ENCODE assay signal across 14 mouse cellular contexts in genomic region chr11:118242506-118242905, GRCm38 (mm10). TPM values are rescaled to one million over a fixed set of nuclear protein-coding genes. Genes with fewer than 3 reads are reported as not detected.
DNase-seq lines count a peak whose midpoint lies in the region; ATAC-seq and TF ChIP-seq lines count a peak whose summit lies in the region.
"Had no signal": no experiment of that assay in that cellular context is flagged by ENCODE, and none has a peak within 500 bp of the region (broad histone marks: within the 10 kb centered on the region; RNA-seq: fewer than 3 reads in every experiment).

No protein-coding gene starts in this region.

- no peaks in the 10 kb centered on the region for H3K9me3 ChIP-seq in limb, embryonic 10.5 days (replicated peaks)
- H3K9me3 ChIP-seq in forebrain, embryonic 16.5 days (ENCODE audit: control insufficient read depth, low read length): no peaks in the 10 kb centered on the region
- H3K9me3 ChIP-seq: midbrain, embryonic 12.5 days; neural tube, embryonic 12.5 days had no signal

- no peak overlapping the region for H3K4me2 ChIP-seq in forebrain, embryonic 16.5 days (ENCODE audit: low read length)
- H3K4me2 ChIP-seq: midbrain, embryonic 12.5 days; neural tube, embryonic 12.5 days had no signal

- TF ChIP-seq POLR2A in bone marrow, adult 2 months (IDR thresholded peaks at IDR 0.05; ENCODE audit: borderline replicate concordance, control insufficient read depth, low read depth, low read length): no peak

- WGBS in bone marrow, adult 2 months: 42% methylated on average over 4 of the region's 4 CpGs
- WGBS in limb, embryonic 10.5 days: 86% methylated on average over 4 of the region's 4 CpGs
- 63% methylated on average over 4 of the region's 4 CpGs for WGBS in forebrain, embryonic 16.5 days

- no peaks in the 10 kb centered on the region for H3K36me3 ChIP-seq in limb, embryonic 10.5 days
- no peaks in the 10 kb centered on the region for H3K36me3 ChIP-seq in forebrain, embryonic 16.5 days (ENCODE audit: control insufficient read depth, insufficient read depth)
- H3K36me3 ChIP-seq: midbrain, embryonic 12.5 days; neural tube, embryonic 12.5 days had no signal

- H3K27ac ChIP-seq in bone marrow, adult 2 months (ENCODE audit: control insufficient read depth, insufficient read depth, low read depth, low read length, poor library complexity): peak overlapping the region; percentile 2; the same call in 1 of the 2 replicates
- peak overlapping the region; percentile 4; the same call in 1 of the 2 replicates for H3K27ac ChIP-seq in limb, embryonic 10.5 days
- H3K27ac ChIP-seq in forebrain, embryonic 16.5 days (ENCODE audit: low read length): no peak overlapping the region
- H3K27ac ChIP-seq: midbrain, embryonic 12.5 days; neural tube, embryonic 12.5 days had no signal

- DNase-seq in cerebellum, adult 8-10 months: peak; percentile 48
- no peak for DNase-seq in cerebellum, adult 11-12 months
- peak; percentile 40 for DNase-seq in left cerebral cortex, postnatal 4 days
- no peak for DNase-seq in left cerebral cortex, postnatal 25 days (ENCODE audit: low spot score in 2 of 2)
- DNase-seq in limb, embryonic 10.5 days (ENCODE audit: low spot score): no peak
- DNase-seq: heart, adult 11 months; heart, postnatal 10 days; thymus, postnatal 25 days had no signal

- intact Hi-C loops in left cerebral cortex, postnatal 4 days (cut with DNase I): no loop called here
- intact Hi-C loops in left cerebral cortex, postnatal 25 days (cut with DNase I): no loop called here

- no peaks in the 10 kb centered on the region for H3K27me3 ChIP-seq in limb, embryonic 10.5 days (ENCODE audit: low read depth, poor library complexity, severe bottlenecking)
- no peaks in the 10 kb centered on the region for H3K27me3 ChIP-seq in forebrain, embryonic 16.5 days (replicated peaks; ENCODE audit: control insufficient read depth, insufficient read depth, low read length)
- H3K27me3 ChIP-seq: CH12.LX; neural tube, embryonic 12.5 days had no signal

- no peak for ATAC-seq in forebrain, embryonic 16.5 days
- ATAC-seq: intestine, embryonic 16.5 days had no signal

- H3K4me3 ChIP-seq in bone marrow, adult 2 months (replicated peaks; ENCODE audit: control insufficient read depth, low read depth, low read length): no peak overlapping the region
- no peak overlapping the region for H3K4me3 ChIP-seq in limb, embryonic 10.5 days
- no peak overlapping the region for H3K4me3 ChIP-seq in forebrain, embryonic 16.5 days (replicated peaks; ENCODE audit: low read length)
- H3K4me3 ChIP-seq: midbrain, embryonic 12.5 days; neural tube, embryonic 12.5 days had no signal

- peaks cover 20% of the 10 kb centered on the region for H3K4me1 ChIP-seq in bone marrow, adult 2 months (ENCODE audit: control insufficient read depth, insufficient read depth, low read length)
- H3K4me1 ChIP-seq in limb, embryonic 10.5 days: peaks cover 69% of the 10 kb centered on the region
- H3K4me1 ChIP-seq in forebrain, embryonic 16.5 days (replicated peaks; ENCODE audit: control insufficient read depth, insufficient read depth, low read length): peaks cover 21% of the 10 kb centered on the region

- no peak for TF ChIP-seq CTCF in bone marrow, adult 2 months (IDR thresholded peaks at IDR 0.05; ENCODE audit: control insufficient read depth, insufficient read depth, low read length)

- no peak overlapping the region for H3K9ac ChIP-seq in forebrain, embryonic 16.5 days (replicated peaks; ENCODE audit: low read depth, low read length)
- H3K9ac ChIP-seq: midbrain, embryonic 12.5 days; neural tube, embryonic 12.5 days had no signal

RNA-seq across cellular contexts. Expression of gene Cyth1, which starts 5.9 kb away (rescaled TPM):
- total RNA-seq in left cerebral cortex, postnatal 4 days (2021): 10 to 100 TPM; 66.3 to 70.5 TPM
- 10 to 100 TPM; 64.9 to 70.1 TPM for total RNA-seq in left cerebral cortex, postnatal 25 days (2021)
- polyA plus RNA-seq in bone marrow, adult 2 months (2011; ENCODE audit: insufficient read depth, insufficient read length, low replicate concordance, missing spikeins): 19.2 and 28.3 TPM in 2 replicates
- polyA plus RNA-seq in limb, embryonic 10.5 days (2016; fragmentation: Nextera tagmentation; extraction: Ambion mirVana): 17.9 and 22.6 TPM in 2 replicates
- polyA plus RNA-seq in forebrain, embryonic 16.5 days (2015; fragmentation: Nextera tagmentation; extraction: Ambion mirVana): 32.1 and 35.2 TPM in 2 replicates

RNA-seq across cellular contexts. Expression of gene Usp36, which starts 47.5 kb away (rescaled TPM):
- total RNA-seq in left cerebral cortex, postnatal 4 days (2021): 10 to 100 TPM; 27.3 to 30.2 TPM
- total RNA-seq in left cerebral cortex, postnatal 25 days (2021): 10 to 100 TPM; 23.5 to 29.6 TPM
- 10.2 and 18.5 TPM in 2 replicates for polyA plus RNA-seq in bone marrow, adult 2 months (2011; ENCODE audit: insufficient read depth, insufficient read length, low replicate concordance, missing spikeins)
- polyA plus RNA-seq in limb, embryonic 10.5 days (2016; fragmentation: Nextera tagmentation; extraction: Ambion mirVana): 25.6 and 27.4 TPM in 2 replicates
- 15.8 and 20.2 TPM in 2 replicates for polyA plus RNA-seq in forebrain, embryonic 16.5 days (2015; fragmentation: Nextera tagmentation; extraction: Ambion mirVana)

Comparison
In these comparisons a context has a peak if more than half of its experiments do, and no peak if none do; other contexts are left out.
1. DNase-seq: peak in cerebellum, adult 8-10 months (single experiment) and left cerebral cortex, postnatal 4 days (single experiment); none in cerebellum, adult 11-12 months (single experiment), left cerebral cortex, postnatal 25 days (0 of 2) and limb, embryonic 10.5 days (single experiment).